Mouse (Mus musculus): ENCODE data around the gene Adgrl2. TPM values are rescaled to one million over a fixed set of nuclear protein-coding genes. Genes with fewer than 3 reads are reported as not detected.
A peak's percentile ranks its signal among the peaks of the same experiment; 100 is the strongest.

Adgrl2 gene
- 2.4 and 5.5 TPM in 2 replicates for polyA plus RNA-seq (2011; ENCODE audit: insufficient read depth, insufficient read length, low replicate concordance, missing spikeins)

DNA sequence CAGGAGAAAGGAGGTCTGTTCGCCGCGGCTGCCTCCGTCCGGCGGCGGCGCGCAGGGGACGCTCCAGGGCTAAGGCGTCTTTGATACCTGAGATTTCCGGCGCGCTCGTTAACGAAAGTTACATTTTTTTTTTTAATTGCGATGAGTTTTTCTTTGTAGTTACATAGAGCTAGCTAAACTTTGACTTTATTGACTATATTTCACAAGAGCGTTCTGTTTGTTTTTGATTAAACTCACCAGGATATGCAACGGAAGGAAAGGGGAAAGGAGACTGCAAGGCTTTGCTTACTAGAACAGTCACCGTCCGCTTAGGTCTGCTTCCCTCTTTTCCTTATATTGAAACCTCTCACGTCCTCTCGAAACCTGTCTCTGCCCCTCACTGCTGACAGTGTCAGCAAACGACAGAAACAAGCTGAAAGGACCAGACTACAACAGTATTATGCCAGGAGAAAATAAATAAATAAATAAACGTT lies at the start of gene Adgrl2:
Gene Adgrl2, minus strand, starts transcription at position 25 of the 473 bp plus-strand sequence.
- under 1% methylated on average over 25 of the region's 25 CpGs for WGBS
- TF ChIP-seq CTCF (IDR thresholded peaks at IDR 0.05; ENCODE audit: control insufficient read depth, insufficient read depth, low read length) (no peak), POLR2A (IDR thresholded peaks at IDR 0.05; ENCODE audit: borderline replicate concordance, control insufficient read depth, low read depth, low read length) (no peak)
- peak within 1 kb of the TSS; percentile 75 for H3K4me3 ChIP-seq (replicated peaks; ENCODE audit: control insufficient read depth, low read depth, low read length)
- H3K4me1 ChIP-seq (ENCODE audit: control insufficient read depth, insufficient read depth, low read length), result no peaks in the 10 kb centered on the region
- peak within 1 kb of the TSS; percentile 26; the same call in 1 of the 2 replicates for H3K27ac ChIP-seq (ENCODE audit: control insufficient read depth, insufficient read depth, low read depth, low read length, poor library complexity)

DNA sequence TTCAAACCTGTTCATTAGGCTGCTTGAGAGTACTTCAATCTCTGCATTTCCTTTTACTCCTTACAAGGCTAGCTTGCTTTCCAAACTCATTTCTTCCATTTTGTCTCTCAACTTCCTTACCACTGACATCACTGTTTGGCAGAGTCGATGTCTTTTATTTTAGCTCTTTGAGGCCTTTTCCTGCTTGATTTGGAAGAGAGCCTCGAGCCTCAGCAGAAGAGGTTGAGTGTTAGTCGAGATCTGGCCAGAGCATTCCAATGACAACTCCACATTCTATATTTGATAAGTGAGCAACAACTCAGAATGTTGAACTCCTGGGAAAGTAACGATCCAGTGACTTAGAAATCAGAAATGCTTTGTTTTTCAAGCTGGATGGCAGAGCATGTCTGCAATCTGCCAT lies 48.4 kb upstream of the Adgrl2 start:
- no peak overlapping the region for H3K4me3 ChIP-seq (replicated peaks; ENCODE audit: control insufficient read depth, low read depth, low read length)
- WGBS, result 63% methylated on average over 4 of the region's 4 CpGs
- no peak for TF ChIP-seq CTCF (IDR thresholded peaks at IDR 0.05; ENCODE audit: control insufficient read depth, insufficient read depth, low read length)
- TF ChIP-seq POLR2A (IDR thresholded peaks at IDR 0.05; ENCODE audit: borderline replicate concordance, control insufficient read depth, low read depth, low read length), result no peak
- no peak overlapping the region for H3K27ac ChIP-seq (ENCODE audit: control insufficient read depth, insufficient read depth, low read depth, low read length, poor library complexity)
- no peaks in the 10 kb centered on the region for H3K4me1 ChIP-seq (ENCODE audit: control insufficient read depth, insufficient read depth, low read length)

DNA sequence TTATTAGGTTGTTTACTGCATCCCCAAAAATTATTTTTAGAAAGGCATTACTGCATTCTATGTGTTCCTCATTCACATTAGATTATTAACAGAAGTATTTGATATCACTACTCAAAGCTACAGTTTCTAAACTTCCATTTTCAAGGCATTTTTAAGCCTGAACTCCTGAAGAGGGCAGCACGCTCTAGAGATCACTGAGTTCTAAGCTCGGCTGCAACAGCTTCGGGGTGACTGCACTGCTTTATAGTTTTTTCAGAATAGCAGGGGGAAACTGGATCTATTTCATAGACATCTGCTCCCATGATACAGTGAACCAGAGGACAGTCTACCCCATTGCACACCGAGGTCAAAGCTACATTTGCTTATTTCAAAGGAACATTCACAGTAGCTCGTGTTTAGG lies 29.6 kb upstream of the Adgrl2 start:
- no peak overlapping the region for H3K4me3 ChIP-seq (replicated peaks; ENCODE audit: control insufficient read depth, low read depth, low read length)
- H3K27ac ChIP-seq (ENCODE audit: control insufficient read depth, insufficient read depth, low read depth, low read length, poor library complexity), result no peak overlapping the region
- H3K4me1 ChIP-seq (ENCODE audit: control insufficient read depth, insufficient read depth, low read length), result no peaks in the 10 kb centered on the region
- WGBS, result 62% methylated on average over 5 of the region's 5 CpGs
- TF ChIP-seq CTCF (IDR thresholded peaks at IDR 0.05; ENCODE audit: control insufficient read depth, insufficient read depth, low read length), result no peak
- no peak for TF ChIP-seq POLR2A (IDR thresholded peaks at IDR 0.05; ENCODE audit: borderline replicate concordance, control insufficient read depth, low read depth, low read length)

DNA sequence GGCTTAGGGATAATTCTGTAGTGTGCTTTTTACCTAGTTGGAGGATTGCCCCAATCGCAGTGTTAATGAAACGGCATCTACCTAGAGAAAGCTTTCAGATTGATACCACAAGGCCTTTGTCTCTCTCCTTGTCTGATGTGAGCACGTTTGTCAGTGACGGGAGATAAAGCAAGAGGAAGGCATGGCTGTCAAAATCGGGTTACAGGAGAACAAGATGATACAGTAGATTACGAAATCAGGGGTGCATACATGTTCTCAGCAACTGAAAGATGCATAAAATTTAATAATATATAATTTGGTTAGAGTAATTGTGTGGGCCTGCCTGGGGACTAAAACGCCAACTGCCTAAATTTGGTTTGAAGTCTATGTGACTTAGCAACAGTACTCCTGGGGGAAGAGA lies 19.0 kb upstream of the Adgrl2 start:
- H3K27ac ChIP-seq (ENCODE audit: control insufficient read depth, insufficient read depth, low read depth, low read length, poor library complexity), result no peak overlapping the region
- H3K4me1 ChIP-seq (ENCODE audit: control insufficient read depth, insufficient read depth, low read length), result no peaks in the 10 kb centered on the region
- no peak for TF ChIP-seq POLR2A (IDR thresholded peaks at IDR 0.05; ENCODE audit: borderline replicate concordance, control insufficient read depth, low read depth, low read length)
- TF ChIP-seq CTCF (IDR thresholded peaks at IDR 0.05; ENCODE audit: control insufficient read depth, insufficient read depth, low read length), result no peak
- 43% methylated on average over 7 of the region's 7 CpGs for WGBS
- H3K4me3 ChIP-seq (replicated peaks; ENCODE audit: control insufficient read depth, low read depth, low read length), result no peak overlapping the region

DNA sequence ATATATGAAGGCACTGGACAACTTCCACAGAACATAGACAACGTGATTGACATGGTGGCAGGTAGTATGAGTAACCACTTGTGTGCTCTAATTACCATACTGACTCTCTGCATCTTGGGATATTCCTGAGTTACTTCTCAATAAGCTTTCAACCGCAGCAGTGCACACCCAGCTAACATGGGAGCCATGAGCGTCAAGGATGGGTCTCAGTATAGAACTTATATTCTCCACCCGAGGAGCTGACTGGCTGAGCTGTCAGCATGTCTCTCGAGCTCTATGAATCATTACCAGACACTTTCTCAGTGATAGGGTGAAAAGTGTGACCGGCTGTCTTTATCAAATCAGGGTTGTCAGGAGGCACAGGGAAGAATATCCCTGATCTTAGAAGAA lies 18.3 kb upstream of the Adgrl2 start:
- no peaks in the 10 kb centered on the region for H3K4me1 ChIP-seq (ENCODE audit: control insufficient read depth, insufficient read depth, low read length)
- no peak overlapping the region for H3K4me3 ChIP-seq (replicated peaks; ENCODE audit: control insufficient read depth, low read depth, low read length)
- TF ChIP-seq CTCF (IDR thresholded peaks at IDR 0.05; ENCODE audit: control insufficient read depth, insufficient read depth, low read length) (no peak), POLR2A (IDR thresholded peaks at IDR 0.05; ENCODE audit: borderline replicate concordance, control insufficient read depth, low read depth, low read length) (no peak)
- H3K27ac ChIP-seq (ENCODE audit: control insufficient read depth, insufficient read depth, low read depth, low read length, poor library complexity), result no peak overlapping the region
- 79% methylated on average over 6 of the region's 6 CpGs for WGBS

DNA sequence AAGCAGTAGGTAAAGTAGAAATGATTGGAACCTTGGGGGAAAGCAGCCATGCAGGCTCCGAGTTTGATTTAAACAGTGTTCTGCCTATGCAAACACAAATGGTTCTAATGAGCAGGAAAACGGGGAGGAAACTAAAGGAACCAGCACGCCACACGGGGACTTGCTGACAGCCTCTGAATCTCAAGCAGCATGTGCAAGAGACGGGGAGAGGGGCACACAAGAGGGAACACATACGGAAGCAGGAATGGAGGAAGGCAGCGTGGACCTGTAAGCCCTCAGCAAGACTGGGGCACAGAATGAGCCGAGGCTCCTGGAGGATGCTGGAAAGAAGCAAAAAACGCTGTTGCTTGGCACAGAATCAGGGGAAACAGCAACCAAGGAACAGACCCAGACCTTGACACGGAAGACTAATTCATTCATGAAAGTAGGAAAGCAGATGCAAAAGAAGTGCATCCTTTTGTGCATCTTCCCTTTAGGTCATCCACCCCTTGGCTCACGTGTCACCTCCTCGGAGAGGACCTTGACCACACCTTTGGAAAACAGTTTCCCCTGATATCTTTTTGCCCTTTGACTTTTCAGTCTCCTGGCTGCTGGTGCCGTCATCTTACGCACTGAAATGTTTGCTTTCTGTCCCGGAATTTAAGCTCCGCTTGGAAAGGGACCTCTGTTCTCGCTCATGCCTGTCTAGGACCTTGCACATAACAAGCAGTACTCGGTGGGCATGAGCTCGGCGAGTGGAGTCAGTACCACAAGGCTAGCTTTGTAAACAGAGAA lies 17.7 kb upstream of the Adgrl2 start:
- H3K4me1 ChIP-seq (ENCODE audit: control insufficient read depth, insufficient read depth, low read length), result no peaks in the 10 kb centered on the region
- TF ChIP-seq CTCF (IDR thresholded peaks at IDR 0.05; ENCODE audit: control insufficient read depth, insufficient read depth, low read length), result no peak
- H3K27ac ChIP-seq (ENCODE audit: control insufficient read depth, insufficient read depth, low read depth, low read length, poor library complexity), result no peak overlapping the region
- 84% methylated on average over 20 of the region's 20 CpGs for WGBS
- H3K4me3 ChIP-seq (replicated peaks; ENCODE audit: control insufficient read depth, low read depth, low read length), result no peak overlapping the region

DNA sequence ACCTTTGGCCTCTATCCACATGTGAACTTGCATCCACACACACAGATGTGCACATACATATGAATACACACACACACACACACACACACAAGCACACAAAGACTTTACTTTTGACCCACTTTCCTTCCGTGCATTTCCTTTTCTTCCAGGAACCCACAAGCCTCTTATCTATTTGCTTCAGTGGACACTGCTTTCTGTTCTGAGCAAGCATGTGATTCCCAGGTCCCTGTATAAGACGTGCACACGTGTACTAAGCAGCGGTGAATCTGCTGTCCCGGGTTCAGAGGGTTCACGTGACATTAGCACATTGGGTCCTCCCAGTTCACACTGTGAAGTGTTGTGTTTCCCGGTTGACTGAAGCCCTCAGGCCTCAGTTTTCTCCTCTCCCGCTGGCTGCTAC lies 11.0 kb upstream of the Adgrl2 start:
- Histone ChIP-seq H3K4me3 (replicated peaks; ENCODE audit: control insufficient read depth, low read depth, low read length) (no peak overlapping the region), H3K27ac (ENCODE audit: control insufficient read depth, insufficient read depth, low read depth, low read length, poor library complexity) (no peak overlapping the region), H3K4me1 (ENCODE audit: control insufficient read depth, insufficient read depth, low read length) (no peaks in the 10 kb centered on the region)
- no peak for TF ChIP-seq POLR2A (IDR thresholded peaks at IDR 0.05; ENCODE audit: borderline replicate concordance, control insufficient read depth, low read depth, low read length)
- TF ChIP-seq CTCF (IDR thresholded peaks at IDR 0.05; ENCODE audit: control insufficient read depth, insufficient read depth, low read length), result no peak
- WGBS, result 79% methylated on average over 8 of the region's 8 CpGs

DNA sequence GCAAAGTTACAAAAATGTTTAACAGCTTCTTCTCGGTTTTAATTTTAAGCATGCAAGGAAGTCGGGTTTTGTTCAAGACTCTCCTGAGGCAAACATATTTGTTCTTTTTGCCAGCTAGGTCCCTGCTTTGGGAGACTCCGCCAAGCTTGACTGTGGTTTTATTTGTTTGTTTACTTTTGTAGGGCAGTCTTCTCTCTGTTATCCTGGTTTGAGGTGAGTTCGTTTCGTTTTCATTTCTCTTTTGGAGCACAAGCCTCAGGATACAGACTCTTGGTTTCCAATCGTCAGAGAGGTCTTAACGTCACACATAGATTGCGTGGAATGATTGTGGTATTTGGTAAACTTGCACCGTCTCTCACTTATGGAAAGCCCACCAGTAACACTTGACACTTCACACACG lies 8.3 kb upstream of the Adgrl2 start:
- WGBS, result 52% methylated on average over 10 of the region's 10 CpGs
- H3K4me3 ChIP-seq (replicated peaks; ENCODE audit: control insufficient read depth, low read depth, low read length), result no peak overlapping the region
- no peak overlapping the region for H3K27ac ChIP-seq (ENCODE audit: control insufficient read depth, insufficient read depth, low read depth, low read length, poor library complexity)
- no peak for TF ChIP-seq CTCF (IDR thresholded peaks at IDR 0.05; ENCODE audit: control insufficient read depth, insufficient read depth, low read length)
- TF ChIP-seq POLR2A (IDR thresholded peaks at IDR 0.05; ENCODE audit: borderline replicate concordance, control insufficient read depth, low read depth, low read length), result no peak
- no peaks in the 10 kb centered on the region for H3K4me1 ChIP-seq (ENCODE audit: control insufficient read depth, insufficient read depth, low read length)

Data from bone marrow, adult 2 months (tissue).